Mouse (Mus musculus): ENCODE results near the gene Fem1a. TPM values are rescaled to one million over a fixed set of nuclear protein-coding genes. Genes with fewer than 3 reads are reported as not detected.

The Fem1a gene
- polyA plus RNA-seq, 1 experiment from 2014 or later, result 19.4 TPM

GRCm38 (mm10) chr17:56269741-56270140, 13.1 kb downstream of the Fem1a start:
- ATAC-seq (replicated peaks; ENCODE audit: insufficient number of reproducible peaks, insufficient read depth, low FRiP score, low read depth), result no peak
- Histone ChIP-seq H3K4me1 (replicated peaks) (peaks cover 26% of the 10 kb centered on the region), H3K9ac (no peak overlapping the region), H3K27me3 (no peaks in the 10 kb centered on the region), H3K4me2 (peak overlapping the region; percentile 69), H3K27ac (peak overlapping the region; percentile 87), H3K4me3 (no peak overlapping the region), H3K9me3 (replicated peaks) (no peaks in the 10 kb centered on the region), H3K36me3 (peaks cover 25% of the 10 kb centered on the region)
- WGBS, result 78% methylated on average over 3 of the region's 3 CpGs

DNA sequence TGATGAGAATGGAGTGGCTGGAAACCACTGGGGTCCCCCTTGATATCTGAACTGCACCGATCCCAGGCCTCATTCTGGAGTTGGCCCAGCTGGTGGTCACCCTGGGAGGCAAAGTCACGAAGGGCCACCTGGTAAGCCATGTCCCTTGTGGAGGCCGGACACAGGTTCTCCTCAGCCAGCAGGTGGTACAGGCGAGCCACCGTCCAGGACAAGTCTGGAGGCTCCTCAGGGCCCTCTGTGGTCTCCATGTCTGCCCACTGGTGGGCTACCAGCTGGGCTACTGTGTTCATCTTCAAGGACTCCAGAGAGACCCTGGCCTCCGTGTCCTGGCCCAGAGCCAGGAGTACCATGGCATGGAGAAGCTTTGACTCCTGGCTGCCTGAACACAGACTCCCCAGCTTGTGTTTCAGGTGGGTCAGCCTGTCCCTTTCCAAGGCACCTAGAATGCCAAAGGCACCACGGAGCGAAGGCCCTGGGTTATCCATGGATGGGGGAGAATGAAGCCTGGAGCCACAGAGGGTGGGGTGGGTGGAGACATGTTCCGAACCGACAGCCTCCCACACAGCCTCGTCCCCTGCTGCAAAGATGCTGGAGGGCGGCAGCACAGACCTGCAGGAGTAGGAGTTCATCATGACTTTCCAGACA, 15.1 kb downstream of the Fem1a start:
- Histone ChIP-seq H3K9ac (no peak overlapping the region), H3K36me3 (peaks cover 25% of the 10 kb centered on the region), H3K27ac (no peak overlapping the region), H3K4me1 (replicated peaks) (peaks cover 21% of the 10 kb centered on the region), H3K27me3 (no peaks in the 10 kb centered on the region), H3K9me3 (replicated peaks) (no peaks in the 10 kb centered on the region), H3K4me3 (no peak overlapping the region), H3K4me2 (no peak overlapping the region)
- no peak for ATAC-seq (replicated peaks; ENCODE audit: insufficient number of reproducible peaks, insufficient read depth, low FRiP score, low read depth)
- WGBS, result 87% methylated on average over 12 of the region's 12 CpGs

- Histone ChIP-seq H3K27ac (peak overlapping the region; percentile 5; the same call in 1 of the 2 replicates), H3K27me3 (no peaks in the 10 kb centered on the region), H3K9me3 (replicated peaks) (no peaks in the 10 kb centered on the region), H3K4me2 (no peak overlapping the region), H3K4me1 (replicated peaks) (peaks cover 27% of the 10 kb centered on the region), H3K9ac (no peak overlapping the region), H3K4me3 (no peak overlapping the region), H3K36me3 (peaks cover 25% of the 10 kb centered on the region)
- WGBS, result 73% methylated on average over 3 of the region's 3 CpGs
- ATAC-seq (replicated peaks; ENCODE audit: insufficient number of reproducible peaks, insufficient read depth, low FRiP score, low read depth), result no peak
Observed at GRCm38 (mm10) chr17:56272644-56273043, 16.0 kb downstream of the Fem1a start.

- H3K4me1 ChIP-seq (replicated peaks), result peaks cover 33% of the 10 kb centered on the region
- H3K4me2 ChIP-seq, result no peak overlapping the region
- 68% methylated on average over 7 of the region's 7 CpGs for WGBS
- H3K9ac ChIP-seq, result no peak overlapping the region
- H3K27me3 ChIP-seq, result no peaks in the 10 kb centered on the region
- H3K4me3 ChIP-seq, result no peak overlapping the region
- no peaks in the 10 kb centered on the region for H3K9me3 ChIP-seq (replicated peaks)
- ATAC-seq (replicated peaks; ENCODE audit: insufficient number of reproducible peaks, insufficient read depth, low FRiP score, low read depth), result no peak
- H3K36me3 ChIP-seq, result peaks cover 25% of the 10 kb centered on the region
- no peak overlapping the region for H3K27ac ChIP-seq
Observed at GRCm38 (mm10) chr17:56273482-56273881, 16.9 kb downstream of the Fem1a start.

- 80% methylated on average over 5 of the region's 5 CpGs for WGBS
- Histone ChIP-seq H3K4me3 (no peak overlapping the region), H3K36me3 (peaks cover 27% of the 10 kb centered on the region), H3K9ac (no peak overlapping the region), H3K27me3 (no peaks in the 10 kb centered on the region), H3K4me2 (0 out of 2 replicates have a peak overlapping the region, but pooled peaks have one; percentile 13), H3K27ac (no peak overlapping the region), H3K9me3 (replicated peaks) (no peaks in the 10 kb centered on the region), H3K4me1 (replicated peaks) (peaks cover 33% of the 10 kb centered on the region)
- ATAC-seq (replicated peaks; ENCODE audit: insufficient number of reproducible peaks, insufficient read depth, low FRiP score, low read depth), result no peak
Observed at GRCm38 (mm10) chr17:56273986-56274385, 17.4 kb downstream of the Fem1a start.

- Histone ChIP-seq H3K27me3 (no peaks in the 10 kb centered on the region), H3K9ac (peak overlapping the region; percentile 78), H3K4me2 (peak overlapping the region; percentile 67), H3K36me3 (peaks cover 33% of the 10 kb centered on the region), H3K4me3 (peak overlapping the region; percentile 69), H3K9me3 (replicated peaks) (no peaks in the 10 kb centered on the region), H3K27ac (peak overlapping the region; percentile 95), H3K4me1 (replicated peaks) (peaks cover 35% of the 10 kb centered on the region)
- WGBS, result 13% methylated on average over 5 of the region's 5 CpGs
- ATAC-seq (replicated peaks; ENCODE audit: insufficient number of reproducible peaks, insufficient read depth, low FRiP score, low read depth), result peak; percentile 32; the same call in 1 of the 2 replicates
Observed at GRCm38 (mm10) chr17:56275842-56276480, 19.4 kb downstream of the Fem1a start.

DNA sequence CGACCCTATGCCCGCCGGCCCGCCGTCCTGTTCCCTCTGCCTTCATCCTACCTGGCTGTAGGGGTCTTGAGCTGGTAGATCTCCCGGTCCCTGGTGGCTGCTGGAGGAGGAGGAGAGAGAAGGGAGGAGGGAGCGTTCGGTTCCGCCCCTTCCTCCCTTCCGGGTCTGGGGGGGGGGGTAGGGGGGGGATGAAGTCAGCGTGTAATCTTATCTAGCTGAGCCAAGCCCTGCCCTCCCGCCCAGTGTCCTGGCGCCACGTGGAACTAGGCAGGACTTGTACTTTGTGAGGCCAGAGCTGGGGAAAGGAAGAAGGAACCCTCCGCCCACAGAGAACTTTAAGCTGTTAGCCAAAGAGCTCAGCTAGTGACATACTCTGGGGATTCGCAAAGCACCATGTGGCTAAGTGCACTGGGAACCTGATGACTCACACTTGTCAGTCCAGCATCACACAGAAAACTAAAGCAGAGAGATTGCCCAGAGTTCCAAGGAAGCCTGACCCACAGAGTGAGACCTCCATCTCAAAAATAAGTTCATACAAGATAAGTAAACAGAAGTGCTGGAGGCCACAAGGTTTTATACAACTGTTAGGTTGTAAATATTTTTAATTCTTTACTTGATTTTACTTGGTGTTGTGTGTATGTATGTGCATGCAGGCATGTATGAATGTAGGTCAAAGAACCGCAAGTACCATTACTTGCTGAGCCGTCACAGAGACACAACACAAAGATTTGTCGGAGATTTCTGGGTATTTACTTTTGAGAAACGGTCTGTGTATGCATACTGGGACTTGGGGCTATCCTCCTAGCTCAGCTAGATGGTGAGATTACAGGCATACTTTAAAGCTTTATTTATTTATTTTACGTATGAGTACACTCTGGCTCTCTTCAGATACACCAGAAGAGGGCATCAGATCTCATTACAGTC, 20.3 kb downstream of the Fem1a start, which contains the start of gene Ticam1:
TSS of gene Ticam1 (minus strand) at position 144 of the 924 bp plus-strand sequence.
- H3K27ac ChIP-seq, result peak within 1 kb of the TSS; percentile 95
- H3K4me3 ChIP-seq, result peak within 1 kb of the TSS; percentile 69
- H3K36me3 ChIP-seq, result peaks cover 32% of the 10 kb centered on the region
- no peaks in the 10 kb centered on the region for H3K27me3 ChIP-seq
- WGBS, result 3% methylated on average over 21 of the region's 21 CpGs
- peak; percentile 93 for ATAC-seq (replicated peaks; ENCODE audit: insufficient number of reproducible peaks, insufficient read depth, low FRiP score, low read depth)
- peak within 1 kb of the TSS; percentile 67 for H3K4me2 ChIP-seq
- H3K9me3 ChIP-seq (replicated peaks), result no peaks in the 10 kb centered on the region
- H3K9ac ChIP-seq, result peak within 1 kb of the TSS; percentile 78
- peaks cover 35% of the 10 kb centered on the region for H3K4me1 ChIP-seq (replicated peaks)

GRCm38 (mm10) chr17:56277567-56277893, 20.9 kb downstream of the Fem1a start:
- peak overlapping the region; percentile 36; the same call in 1 of the 2 replicates for H3K9ac ChIP-seq
- H3K27ac ChIP-seq, result peak overlapping the region; percentile 95
- H3K4me2 ChIP-seq, result peak overlapping the region; percentile 67
- no peaks in the 10 kb centered on the region for H3K27me3 ChIP-seq
- H3K9me3 ChIP-seq (replicated peaks), result no peaks in the 10 kb centered on the region
- ATAC-seq (replicated peaks; ENCODE audit: insufficient number of reproducible peaks, insufficient read depth, low FRiP score, low read depth), result no peak
- WGBS, result 36% methylated on average over 2 of the region's 2 CpGs
- peaks cover 29% of the 10 kb centered on the region for H3K36me3 ChIP-seq
- H3K4me3 ChIP-seq, result no peak overlapping the region
- H3K4me1 ChIP-seq (replicated peaks), result peaks cover 34% of the 10 kb centered on the region

DNA sequence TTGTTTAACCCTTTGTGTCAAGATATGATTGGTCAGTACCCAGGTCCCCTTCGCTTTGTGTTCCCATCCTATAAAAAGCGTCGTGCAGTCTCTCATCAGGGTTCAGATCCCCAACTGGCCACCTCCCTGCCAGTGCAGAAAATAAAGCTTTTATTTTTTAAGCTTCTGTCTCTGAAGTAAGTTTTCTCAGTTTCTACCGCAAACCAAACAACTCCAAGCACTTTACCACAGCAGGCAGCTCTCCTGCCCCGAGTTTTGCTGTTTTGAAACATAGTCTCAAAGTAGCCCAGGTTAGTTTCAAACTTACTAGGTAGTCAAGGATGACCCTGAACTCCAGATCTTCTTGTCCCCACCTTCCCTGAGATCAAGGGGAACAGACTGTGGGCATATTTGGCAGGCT, 21.7 kb downstream of the Fem1a start:
- no peak overlapping the region for H3K4me2 ChIP-seq
- ATAC-seq (replicated peaks; ENCODE audit: insufficient number of reproducible peaks, insufficient read depth, low FRiP score, low read depth), result no peak
- H3K27me3 ChIP-seq, result no peaks in the 10 kb centered on the region
- H3K9me3 ChIP-seq (replicated peaks), result no peaks in the 10 kb centered on the region
- peaks cover 32% of the 10 kb centered on the region for H3K4me1 ChIP-seq (replicated peaks)
- no peak overlapping the region for H3K4me3 ChIP-seq
- peaks cover 34% of the 10 kb centered on the region for H3K36me3 ChIP-seq
- no peak overlapping the region for H3K9ac ChIP-seq
- peak overlapping the region; percentile 95 for H3K27ac ChIP-seq
- WGBS, result 91% methylated on average over 5 of the region's 5 CpGs

GRCm38 (mm10) chr17:56279481-56280155, 23.0 kb downstream of the Fem1a start:
- peaks cover 20% of the 10 kb centered on the region for H3K4me1 ChIP-seq (replicated peaks)
- ATAC-seq (replicated peaks; ENCODE audit: insufficient number of reproducible peaks, insufficient read depth, low FRiP score, low read depth), result no peak
- H3K27ac ChIP-seq, result peak overlapping the region; percentile 82
- no peaks in the 10 kb centered on the region for H3K27me3 ChIP-seq
- WGBS, result 58% methylated on average over 12 of the region's 12 CpGs
- H3K9me3 ChIP-seq (replicated peaks), result no peaks in the 10 kb centered on the region
- H3K36me3 ChIP-seq, result peaks cover 41% of the 10 kb centered on the region
- H3K9ac ChIP-seq, result peak overlapping the region; percentile 5; the same call in 1 of the 2 replicates
- no peak overlapping the region for H3K4me3 ChIP-seq
- no peak overlapping the region for H3K4me2 ChIP-seq

GRCm38 (mm10) chr17:56281193-56281592, 24.6 kb downstream of the Fem1a start:
- no peak for ATAC-seq (replicated peaks; ENCODE audit: insufficient number of reproducible peaks, insufficient read depth, low FRiP score, low read depth)
- H3K4me3 ChIP-seq, result no peak overlapping the region
- no peaks in the 10 kb centered on the region for H3K27me3 ChIP-seq
- peaks cover 20% of the 10 kb centered on the region for H3K4me1 ChIP-seq (replicated peaks)
- H3K27ac ChIP-seq, result no peak overlapping the region
- no peaks in the 10 kb centered on the region for H3K9me3 ChIP-seq (replicated peaks)
- H3K9ac ChIP-seq, result no peak overlapping the region
- H3K4me2 ChIP-seq, result no peak overlapping the region
- 85% methylated on average over 12 of the region's 12 CpGs for WGBS
- H3K36me3 ChIP-seq, result peaks cover 57% of the 10 kb centered on the region
